Mouse (Mus musculus) adrenal gland (tissue): ENCODE results near the gene Srebf1.

Source experiments
- intact Hi-C: fragments of 180-260 bp; cut with DNase I; formaldehyde crosslinking; loops from one replicate; pipeline ENCODE4 v1.15.1; 2025

The Srebf1 gene

DNA sequence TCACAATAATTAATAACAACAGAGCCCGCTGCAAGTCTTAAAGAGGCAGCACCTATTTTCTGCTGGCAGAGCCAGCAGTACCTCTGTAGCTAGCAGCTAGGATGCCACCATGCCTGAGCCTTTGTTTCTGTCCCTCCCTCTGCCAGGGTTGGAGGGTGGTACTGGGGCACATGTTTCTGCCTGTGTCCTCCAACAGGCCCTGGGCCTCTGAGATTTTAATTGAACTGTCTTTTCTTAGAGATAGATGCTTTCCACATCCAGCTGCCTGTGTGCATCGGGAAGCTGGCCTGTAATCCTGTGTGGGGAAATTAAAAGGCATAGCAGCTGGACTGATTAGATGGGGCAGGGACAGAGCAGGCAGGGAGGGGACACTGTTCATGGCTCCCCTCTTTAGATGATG lies 39.6 kb downstream of the Srebf1 start:
- intact Hi-C loops, result no loop called here

DNA sequence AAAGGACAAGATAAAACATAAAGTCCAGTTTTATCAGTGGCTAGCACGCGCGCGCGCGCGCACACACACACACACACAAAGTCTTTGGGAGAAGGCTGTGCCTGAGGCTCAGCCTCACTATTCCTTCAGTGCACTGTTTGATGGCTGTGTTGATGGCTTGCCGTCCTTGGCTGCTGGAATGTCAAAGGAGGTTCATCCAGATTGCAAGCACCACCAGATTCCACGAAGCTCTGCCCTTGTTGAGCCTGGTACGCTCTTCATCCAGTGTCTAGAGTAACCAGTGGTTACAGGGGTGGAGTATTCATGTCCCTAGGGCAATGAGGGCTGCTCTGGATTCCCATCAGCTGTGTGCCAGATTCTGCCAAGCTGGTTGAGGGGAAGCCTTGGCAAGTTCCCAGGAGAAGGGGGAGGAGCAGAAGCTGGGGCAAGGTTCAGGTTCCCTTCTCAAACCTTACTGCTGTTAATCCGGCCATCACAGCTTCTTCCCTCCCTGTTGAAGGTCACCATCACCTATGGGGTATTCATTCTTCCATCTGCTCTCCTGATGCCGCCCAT lies 40.2 kb downstream of the Srebf1 start:
- intact Hi-C loops, result no loop called here

DNA sequence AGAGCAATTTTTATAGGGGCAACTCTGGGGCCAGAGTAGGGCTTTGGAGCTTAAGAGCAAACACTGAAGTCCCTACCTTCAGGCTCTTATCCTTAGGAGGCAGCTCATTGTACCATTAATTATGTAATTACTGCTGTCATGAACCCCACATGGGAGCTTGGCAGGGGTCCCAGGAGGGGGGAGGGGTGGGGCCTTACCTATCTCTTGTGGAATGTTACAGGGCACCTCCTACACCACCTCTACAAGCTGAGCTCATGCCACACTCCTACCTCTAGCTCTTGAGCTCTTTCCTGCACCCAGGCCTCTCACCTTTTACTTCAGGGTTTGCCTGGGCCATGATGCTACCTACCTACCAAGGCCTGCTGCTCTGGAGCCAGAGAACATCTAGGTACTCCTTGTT lies 43.9 kb downstream of the Srebf1 start:
- intact Hi-C loops, result loop anchor here (5.0 kb wide), 2 partner anchors 36 to 71 kb away; partner anchors contain the start of gene Rai1

DNA sequence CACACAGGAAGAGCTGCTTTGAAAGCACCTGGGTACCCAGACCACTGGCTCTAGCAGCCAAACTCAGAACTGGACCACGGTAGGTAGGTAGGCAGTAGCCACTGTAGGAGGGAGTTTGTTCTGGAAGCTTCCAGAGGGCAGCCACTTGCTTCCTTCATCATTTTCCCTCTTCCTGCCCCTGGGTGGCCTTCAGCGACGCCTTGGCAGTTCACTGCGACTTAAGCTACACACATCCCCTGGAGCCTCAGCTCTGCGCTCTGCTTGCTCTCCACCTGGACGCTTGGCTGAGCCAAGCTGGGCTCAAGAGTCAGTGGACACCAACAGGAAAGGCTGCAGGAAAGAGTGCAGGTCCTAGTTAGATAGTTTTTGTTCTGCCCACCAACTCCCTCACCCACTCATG lies 44.4 kb downstream of the Srebf1 start:
- intact Hi-C loops, result loop anchor here (5.0 kb wide), 2 partner anchors 36 to 71 kb away; partner anchors contain the start of gene Rai1

DNA sequence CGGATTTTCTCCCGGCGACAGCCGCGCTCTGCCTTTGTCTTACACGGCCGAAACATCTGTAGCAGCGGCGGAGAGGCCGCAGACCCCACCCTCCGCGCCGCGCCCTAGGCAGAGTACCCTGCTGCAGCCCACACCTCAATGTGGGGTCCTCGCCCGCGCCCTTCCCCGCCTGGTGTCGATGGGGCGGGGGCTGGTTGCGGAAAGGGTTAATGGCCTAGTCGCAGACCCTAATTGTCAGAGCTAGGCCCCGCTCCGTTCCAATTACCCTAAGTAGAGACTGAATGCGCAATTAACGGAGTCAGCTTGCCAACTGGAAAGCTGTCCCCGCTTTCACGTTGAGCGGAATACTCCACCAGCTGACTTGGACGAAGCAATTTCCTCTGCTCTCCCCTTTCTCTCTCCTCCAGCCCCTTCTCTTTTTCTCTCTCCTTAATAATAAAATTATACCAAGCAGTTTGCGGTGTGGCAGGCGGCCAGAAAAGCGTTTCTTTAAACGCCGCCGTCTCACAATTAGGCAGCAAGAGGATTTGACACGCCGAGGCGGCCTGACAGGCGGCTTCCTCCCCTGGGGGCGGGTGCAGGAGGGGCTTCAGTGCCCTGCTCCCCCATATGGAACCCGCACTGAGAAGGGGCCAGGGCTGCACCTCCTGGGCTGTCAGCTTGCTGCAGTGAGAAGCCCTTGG lies 45.3 kb downstream of the Srebf1 start:
- intact Hi-C loops, result loop anchor here (5.0 kb wide), 2 partner anchors 35 to 70 kb away; partner anchors contain the start of gene Rai1

DNA sequence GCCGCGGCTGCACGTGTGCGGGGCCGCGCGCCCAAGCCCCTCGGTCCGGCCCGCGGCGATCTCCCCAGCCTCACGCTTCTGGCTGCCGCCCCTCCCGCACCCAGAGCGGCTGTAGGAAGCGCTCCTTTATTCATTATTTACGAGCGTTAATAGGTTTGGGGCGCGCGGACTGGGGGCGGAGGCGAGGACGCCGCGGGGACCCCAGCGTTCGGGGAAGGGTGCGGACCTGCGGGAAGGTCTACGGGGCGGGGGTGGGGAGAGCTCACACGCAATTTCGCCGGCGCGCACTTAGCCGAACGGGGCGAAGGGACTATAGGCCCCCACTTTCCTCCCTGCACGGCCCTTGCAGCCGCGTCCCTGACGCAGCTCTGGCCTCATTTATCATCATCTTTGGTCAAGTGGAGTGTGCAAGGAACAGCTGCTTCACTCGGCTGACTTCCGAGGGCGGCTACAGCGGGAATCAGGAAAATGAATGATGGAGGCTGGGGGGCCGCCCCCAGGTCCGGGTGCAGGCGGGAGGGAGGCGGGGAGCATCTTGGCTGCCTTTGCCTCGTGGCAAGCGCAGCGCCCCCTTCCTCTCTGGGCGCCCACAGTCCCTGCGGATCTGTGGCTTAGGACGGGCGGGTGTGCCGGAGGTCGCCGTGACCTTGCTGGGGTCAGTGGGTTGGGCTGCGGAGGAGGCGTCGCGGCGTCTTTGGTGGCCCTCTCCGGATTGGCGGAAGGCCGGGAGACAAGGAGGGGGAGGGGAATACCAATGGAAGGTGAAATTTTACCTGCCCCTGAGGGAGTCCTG lies 46.0 kb downstream of the Srebf1 start:
- intact Hi-C loops, result loop anchor here (5.0 kb wide), 2 partner anchors 34 to 69 kb away; partner anchors contain the start of gene Rai1

DNA sequence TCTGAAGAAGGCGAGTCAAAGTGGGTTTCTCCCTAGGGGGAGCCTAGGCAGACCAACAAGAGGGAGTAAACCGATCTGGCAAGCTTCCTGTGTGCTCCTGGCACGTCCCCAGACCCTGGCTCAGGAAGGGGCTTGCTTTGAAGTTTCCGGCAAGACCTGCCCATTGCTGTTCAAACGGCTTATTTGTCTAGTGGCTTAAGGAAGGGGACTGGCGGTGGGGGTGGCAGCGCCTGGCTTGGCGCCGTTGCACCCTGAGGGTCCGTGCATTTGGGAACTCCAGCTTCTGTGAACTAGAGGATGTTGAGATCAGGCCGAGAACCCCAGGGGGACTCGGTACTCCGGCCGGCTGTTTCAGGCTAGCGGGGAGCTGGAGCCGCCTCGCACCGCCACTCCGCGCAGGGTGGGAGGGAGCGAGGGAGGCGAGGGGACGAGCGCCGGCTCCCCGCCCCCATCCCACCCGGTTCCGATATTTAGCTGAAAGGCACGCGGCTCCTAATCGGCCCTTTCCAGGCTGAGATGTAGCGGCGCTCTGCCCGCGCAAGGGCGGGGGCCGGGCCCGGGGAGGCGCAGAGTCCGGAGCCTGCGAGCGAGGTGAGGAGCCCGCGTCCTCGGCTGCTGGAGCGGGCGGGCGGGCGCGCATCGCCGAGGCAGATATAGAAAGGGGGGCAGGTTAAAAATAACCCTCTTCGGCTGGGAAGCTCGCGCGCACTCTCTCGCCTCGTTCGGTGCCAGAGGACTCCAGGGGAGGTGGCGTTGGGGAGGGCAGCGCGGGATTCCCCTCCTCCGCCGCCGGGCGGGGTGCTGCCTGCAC lies 46.8 kb downstream of the Srebf1 start:
- intact Hi-C loops, result loop anchor here (5.0 kb wide), 2 partner anchors 33 to 68 kb away; partner anchors contain the start of gene Rai1

DNA sequence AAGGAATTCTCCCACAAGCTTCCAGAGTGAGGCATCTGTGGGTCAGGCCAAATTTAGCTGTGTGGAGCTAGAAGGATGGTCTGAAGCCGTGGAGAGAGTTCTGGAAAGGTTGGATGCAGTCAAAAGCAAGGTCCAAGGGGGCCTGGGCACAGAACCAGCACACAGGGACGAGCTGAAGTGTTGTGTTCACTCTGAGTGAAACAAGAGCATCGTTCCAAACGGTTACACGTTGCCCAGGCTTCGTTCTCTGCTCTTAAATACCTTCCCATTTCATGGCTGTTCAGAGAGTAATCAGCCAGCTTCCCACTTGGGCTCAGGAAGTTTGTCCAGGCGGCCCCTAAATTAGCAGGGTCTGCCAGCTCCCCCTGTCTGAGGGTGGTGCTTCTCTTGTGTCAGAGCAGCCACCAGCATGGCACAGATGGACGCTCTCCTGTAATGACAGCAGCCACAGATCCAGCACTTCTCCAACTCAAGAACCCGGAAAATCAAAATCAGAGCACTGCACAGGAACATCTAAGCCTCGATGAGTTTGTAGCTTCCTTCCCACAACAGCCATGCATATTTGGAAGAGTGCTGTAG lies 48.7 kb downstream of the Srebf1 start:
- intact Hi-C loops, result no loop called here

DNA sequence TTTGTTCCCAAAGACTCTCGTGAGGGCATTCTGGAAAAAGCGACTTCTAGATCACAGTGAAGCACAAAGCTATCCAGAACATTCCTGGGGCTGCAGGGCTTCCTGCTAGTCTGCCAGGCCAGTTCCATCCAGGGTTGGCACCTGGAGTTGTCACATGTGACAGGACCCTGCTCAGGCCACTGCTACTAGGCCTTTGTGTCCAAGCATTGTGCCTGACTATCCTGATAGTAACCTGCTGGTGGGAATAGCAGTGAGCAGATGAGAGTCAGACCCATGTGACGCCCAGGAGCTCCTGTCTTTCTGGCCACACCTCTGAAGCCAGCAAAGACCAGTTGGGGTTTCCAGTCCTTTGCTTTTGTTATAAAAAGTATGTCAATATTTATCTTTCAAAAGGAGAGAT lies 50.3 kb downstream of the Srebf1 start:
- intact Hi-C loops, result no loop called here

DNA sequence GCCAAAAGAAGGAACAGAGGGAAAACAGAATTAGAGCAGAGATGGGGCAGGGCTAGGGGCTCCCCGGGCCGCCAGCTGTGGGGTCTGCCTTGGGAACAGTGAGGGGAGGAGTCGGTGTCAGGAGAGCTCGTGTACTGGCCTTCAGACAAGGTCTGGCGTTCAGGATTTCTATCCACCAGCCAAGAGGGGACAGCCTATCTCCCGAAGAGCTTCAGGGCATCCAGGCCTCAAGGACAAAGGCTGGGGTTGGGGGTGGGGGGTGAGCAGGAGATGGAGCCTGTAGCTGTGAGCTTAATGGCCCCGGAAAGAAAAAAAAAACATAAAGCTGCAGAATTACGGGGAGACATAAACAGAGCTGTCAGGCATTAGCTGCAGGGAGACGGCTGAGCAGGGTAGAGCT lies 53.6 kb downstream of the Srebf1 start:
- intact Hi-C loops, result no loop called here

DNA sequence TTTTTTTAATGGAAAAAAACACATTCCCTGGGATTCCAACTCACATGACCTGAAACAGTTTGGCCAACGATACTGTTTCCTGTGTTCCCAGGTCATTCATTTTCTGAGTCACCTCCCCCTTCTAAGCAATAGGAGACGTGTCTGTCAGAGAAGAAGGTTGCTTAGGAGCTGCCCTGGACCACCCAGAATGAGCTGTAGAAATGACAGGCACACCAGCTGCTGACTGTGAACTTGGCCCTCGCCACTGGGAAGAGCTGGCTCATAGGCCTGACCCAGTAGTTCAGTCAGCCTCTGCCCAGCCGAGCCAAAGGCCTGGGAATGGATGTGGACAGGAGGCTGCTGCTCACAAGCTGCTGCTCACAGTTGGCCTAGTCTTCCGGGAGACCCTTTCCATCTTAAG lies 57.3 kb downstream of the Srebf1 start:
- intact Hi-C loops, result no loop called here

DNA sequence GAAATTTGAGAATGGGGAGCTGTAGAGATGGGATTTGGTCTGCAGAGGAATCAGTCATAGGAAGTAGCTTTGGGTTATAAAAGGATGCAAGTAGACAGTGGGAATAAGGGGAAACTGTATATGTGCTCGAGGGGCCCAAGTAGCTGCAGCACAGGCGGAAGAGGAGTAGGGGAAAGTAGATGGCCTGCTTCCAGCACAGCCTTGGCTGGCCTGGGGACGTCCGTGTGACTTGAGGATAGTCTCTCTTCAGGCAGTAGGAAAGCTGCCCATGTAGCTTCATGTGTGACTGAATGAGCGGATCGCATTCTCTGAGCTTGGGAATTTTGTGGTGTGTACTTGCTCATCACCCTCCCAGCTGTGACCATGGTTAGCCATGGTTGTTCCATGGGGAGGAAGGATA lies 57.9 kb downstream of the Srebf1 start:
- intact Hi-C loops, result no loop called here

DNA sequence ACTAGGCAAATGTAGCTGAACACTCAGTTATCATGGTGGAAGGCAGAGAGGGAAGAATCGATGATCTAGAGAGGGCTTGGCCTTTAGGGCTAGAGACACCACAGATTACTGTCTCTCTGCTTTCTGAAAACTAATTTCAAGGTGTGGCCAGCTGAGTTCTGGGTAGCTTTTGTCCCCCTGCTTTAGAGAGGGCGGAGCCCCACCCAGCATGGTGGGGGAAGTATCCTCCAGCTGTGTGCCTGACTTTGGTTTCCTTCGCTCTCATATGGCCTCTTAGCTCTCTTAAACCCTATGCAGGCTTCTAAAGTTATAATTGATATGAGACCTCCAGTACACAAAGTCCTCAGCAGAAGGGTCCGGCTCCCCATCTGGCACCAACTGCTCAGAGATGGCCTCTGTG lies 59.0 kb downstream of the Srebf1 start:
- intact Hi-C loops, result no loop called here

DNA sequence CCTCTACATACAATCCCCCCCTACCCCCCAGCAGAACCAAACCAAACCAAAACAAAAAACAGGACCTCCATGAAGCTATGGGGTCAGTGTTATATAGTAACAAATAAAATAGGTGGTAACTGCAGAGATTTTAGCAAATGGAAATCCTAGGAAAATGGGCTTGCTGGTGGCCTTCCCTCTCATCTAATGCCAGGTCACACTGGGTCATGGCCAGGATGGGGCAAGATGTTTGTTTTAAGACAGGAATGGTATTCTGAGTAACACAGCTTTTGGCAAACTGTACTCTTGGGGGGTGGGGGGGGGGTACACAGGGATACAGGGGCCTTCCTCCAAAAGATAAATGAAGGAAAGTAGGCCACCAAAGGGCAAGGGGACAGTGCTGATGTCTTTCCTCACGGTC lies 59.8 kb downstream of the Srebf1 start:
- intact Hi-C loops, result no loop called here

DNA sequence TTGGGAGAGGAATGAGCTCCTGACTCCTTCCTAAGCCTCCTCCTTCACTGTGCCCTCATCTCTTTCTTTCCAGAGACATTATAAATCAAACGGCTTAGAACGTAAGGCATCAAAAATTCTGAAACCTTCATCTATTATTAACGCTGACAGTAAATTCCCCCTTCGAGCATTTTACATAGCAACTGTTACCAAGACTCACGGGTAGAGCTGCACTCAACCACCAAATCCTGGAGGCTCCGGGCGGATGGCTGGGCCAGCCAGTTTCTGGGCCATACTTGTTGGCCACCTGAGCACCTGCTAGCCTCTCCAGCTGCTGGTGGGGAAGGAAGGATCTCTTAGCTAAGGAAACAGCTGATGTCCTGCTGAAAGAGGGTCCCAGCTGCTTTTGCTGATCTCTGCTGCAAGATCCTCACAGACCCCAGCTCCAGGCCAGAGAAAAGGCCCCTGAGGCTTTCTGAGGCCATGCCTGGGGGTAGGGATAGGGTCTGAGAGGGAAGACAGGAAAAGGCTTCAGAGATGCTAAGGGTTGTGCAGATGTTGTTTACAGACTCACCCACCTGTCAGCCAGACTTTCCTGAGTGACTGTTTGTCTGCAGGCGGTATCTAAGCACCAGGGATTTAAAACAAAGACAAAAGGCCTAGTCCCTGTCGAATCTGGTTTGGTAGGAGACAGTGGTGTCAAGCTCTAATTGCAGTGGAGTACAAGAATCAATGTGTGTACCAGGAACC lies 61.1 kb downstream of the Srebf1 start:
- intact Hi-C loops, result no loop called here

DNA sequence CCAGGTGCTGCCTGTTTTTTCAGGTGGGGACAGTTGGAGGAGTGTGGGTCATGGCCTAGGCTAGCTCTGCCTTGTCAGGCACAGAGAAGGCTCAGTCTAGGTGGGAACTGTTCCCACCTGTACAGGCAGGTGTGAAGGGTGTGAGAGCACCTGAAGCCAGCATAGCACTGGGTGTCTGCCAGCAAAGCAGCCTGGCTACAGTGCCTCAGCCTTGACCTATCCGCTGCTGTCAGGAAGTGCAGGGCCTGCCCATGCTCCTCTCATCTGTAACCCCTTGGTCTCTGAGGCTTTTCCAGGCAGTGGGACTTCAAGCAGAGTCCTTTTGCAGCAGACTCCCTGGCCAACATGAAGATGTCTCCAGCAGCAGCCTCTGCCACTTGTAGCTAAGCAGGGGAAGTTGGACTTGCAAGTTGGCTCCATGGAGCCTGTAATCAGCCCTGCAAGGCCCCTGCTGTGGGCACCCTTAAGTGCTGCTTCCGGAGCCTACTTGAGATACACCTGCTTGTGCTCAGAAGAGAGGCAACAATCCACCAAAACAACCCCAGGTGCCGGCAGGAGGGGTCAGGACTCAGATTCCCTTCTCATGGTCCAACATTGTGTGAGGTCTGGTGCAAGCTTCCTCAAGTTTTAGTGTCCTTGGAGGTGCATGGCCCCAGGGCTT lies 61.8 kb downstream of the Srebf1 start:
- intact Hi-C loops, result no loop called here

DNA sequence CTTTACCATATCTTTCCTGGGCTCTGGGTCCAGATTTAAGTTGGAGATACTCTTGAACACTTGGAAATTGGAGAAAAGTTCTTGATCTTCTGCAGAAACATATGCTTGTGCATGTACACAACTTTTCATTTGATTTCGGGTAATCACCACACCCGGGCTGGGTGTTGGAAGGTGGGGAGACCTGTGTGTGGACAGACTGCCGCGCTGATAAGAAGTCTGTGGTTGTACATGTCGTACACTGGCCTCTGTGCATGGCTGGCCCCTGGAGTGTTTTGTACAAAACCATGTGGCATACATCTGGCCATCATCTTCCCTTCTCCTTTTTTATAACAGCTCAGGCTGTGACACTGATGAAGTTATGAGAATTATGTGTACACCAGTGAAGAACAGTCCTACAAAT lies 62.4 kb downstream of the Srebf1 start:
- intact Hi-C loops, result no loop called here

DNA sequence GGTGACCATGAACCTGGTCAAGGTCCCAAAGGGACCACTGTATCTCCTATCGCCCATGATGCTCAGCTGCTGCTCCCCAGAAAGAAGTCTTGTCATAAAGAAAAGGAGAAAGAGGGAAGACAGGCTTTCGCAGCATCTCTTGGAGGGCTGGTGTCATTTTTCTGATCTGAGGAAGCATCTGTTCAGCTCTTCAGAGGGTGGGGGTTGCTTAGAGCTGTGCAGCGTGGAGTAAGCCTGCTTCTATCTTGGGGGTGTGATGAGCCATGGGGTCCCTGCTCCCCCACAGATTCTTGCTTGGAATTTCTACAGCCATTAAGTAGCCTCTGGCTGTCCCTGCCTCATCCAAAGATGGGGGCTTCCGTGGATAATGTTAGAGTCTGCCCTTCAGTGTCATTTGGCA lies 64.1 kb downstream of the Srebf1 start:
- intact Hi-C loops, result no loop called here

DNA sequence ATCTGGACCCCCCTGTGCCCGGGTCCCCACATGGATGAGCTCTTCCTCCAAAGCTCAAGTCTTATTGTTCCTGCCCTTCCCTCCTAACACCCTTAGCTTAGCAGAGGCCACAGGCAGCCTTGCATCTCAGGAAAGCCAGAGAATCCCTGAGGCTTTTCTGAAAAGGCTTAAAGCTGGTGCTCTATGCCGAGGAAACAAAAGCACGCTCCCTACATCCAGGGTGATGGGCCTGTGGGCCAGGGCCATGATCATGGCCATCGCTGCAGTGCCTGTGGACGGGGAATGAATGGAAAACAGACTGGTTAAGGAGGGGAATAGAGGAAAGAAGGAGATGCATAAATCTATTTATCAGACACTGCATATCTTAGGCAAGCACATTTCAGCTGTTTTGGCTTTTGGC lies 66.7 kb downstream of the Srebf1 start:
- intact Hi-C loops, result no loop called here

DNA sequence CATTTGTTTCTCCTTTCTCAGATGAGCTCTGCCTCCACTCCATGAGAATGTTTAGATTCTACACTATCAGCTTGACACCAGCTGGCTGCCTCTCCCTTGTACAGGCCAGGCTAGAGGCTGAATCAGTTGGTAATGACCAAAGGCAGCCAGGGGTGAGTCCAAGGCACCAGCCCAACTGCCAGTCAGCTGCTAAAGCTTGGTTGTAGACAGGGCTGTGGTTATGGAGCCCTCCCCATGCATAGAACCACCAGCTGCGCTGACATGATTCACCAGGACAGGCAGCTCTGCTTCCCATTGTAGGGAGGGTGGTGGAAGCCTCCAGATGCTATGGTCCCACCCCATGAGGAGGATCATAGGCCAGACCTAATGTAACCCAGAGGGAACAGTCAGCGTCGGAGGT lies 68.4 kb downstream of the Srebf1 start:
- intact Hi-C loops, result no loop called here
